Mouse (Mus musculus): Measurements from ENCODE around the gene Afdn.

- no peak for TF ChIP-seq CTCF (IDR thresholded peaks at IDR 0.05; ENCODE audit: control insufficient read depth, insufficient read depth, insufficient replicate concordance, low read depth, low read length)
- TF ChIP-seq POLR2A (IDR thresholded peaks at IDR 0.05; ENCODE audit: control insufficient read depth, low read depth, low read length), result no peak
Measured at GRCm38 (mm10) chr17:13732685-13733084, 27.7 kb upstream of the Afdn start.
